In the genomic region with DNA sequence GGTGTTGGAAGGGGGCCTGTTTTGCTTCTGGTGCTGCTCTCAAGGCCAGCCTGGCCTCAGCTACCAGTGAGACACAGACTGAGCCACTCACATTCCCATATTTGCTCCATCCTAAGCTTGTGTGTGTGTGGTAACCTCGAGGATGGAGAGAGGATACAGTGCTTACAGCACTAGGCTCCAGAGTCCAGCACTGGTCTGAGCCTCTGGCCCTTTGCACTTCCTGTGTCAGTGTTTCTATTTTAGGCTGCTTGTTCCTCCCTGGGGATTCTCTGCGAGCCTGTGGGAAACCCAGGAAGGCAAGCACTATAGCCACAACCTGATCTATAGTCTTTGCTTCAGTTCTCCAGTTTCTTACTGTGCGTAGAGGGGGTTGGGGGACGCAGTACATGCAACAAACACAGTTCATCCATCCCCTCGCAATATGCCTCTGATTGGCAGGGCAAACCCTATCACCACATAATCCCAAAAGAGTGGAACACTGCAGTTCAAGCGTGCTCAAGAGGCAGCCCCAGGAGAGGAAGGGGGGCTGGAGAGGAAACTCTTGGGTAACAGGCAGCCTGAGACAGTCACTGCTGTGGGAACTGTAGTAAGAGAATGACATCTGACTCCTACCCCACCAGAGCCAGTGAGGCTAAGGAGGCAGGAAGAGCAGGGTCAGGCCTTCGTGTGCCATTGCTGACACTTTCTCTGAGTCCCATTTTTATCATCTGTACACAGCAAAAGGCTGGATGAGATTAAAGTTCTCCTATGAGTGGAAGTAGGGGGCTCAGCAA, we compare ENCODE assay signal across 8 mouse cellular contexts. TPM values are rescaled to one million over a fixed set of nuclear protein-coding genes. Genes with fewer than 3 reads are reported as not detected.
DNase-seq lines count a peak whose midpoint lies in the region; ATAC-seq and TF ChIP-seq lines count a peak whose summit lies in the region.

No protein-coding gene starts in this region.

- peaks cover 9% of the 10 kb centered on the region for H3K4me1 ChIP-seq in lung, embryonic 14.5 days (ENCODE audit: insufficient read depth)
- peaks cover 9% of the 10 kb centered on the region; the same call in 1 of the 2 replicates for H3K4me1 ChIP-seq in lung, adult 2 months (ENCODE audit: control insufficient read depth, insufficient read depth, low read length)
- peaks cover 37% of the 10 kb centered on the region for H3K4me1 ChIP-seq in heart, embryonic 13.5 days
- 0 out of 2 replicates have a peak, but pooled peaks cover 4% of the 10 kb centered on the region for H3K4me1 ChIP-seq in limb, embryonic 11.5 days (ENCODE audit: control insufficient read depth, insufficient read depth, low read length)
- peaks cover 12% of the 10 kb centered on the region; the same call in 1 of the 2 replicates for H3K4me1 ChIP-seq in stomach, embryonic 15.5 days
- H3K4me1 ChIP-seq in forebrain, embryonic 12.5 days: no peaks in the 10 kb centered on the region

- no peak overlapping the region for H3K4me3 ChIP-seq in lung, embryonic 14.5 days (ENCODE audit: low read depth, low read length)
- no peak overlapping the region for H3K4me3 ChIP-seq in lung, adult 2 months (replicated peaks; ENCODE audit: extremely low read depth, low read depth, low read length)
- no peak overlapping the region for H3K4me3 ChIP-seq in heart, embryonic 13.5 days
- H3K4me3 ChIP-seq in limb, embryonic 11.5 days (ENCODE audit: low read depth, low read length): no peak overlapping the region
- no peak overlapping the region for H3K4me3 ChIP-seq in stomach, embryonic 15.5 days (replicated peaks)
- H3K4me3 ChIP-seq in forebrain, embryonic 12.5 days (replicated peaks): no peak overlapping the region

- no peaks in the 10 kb centered on the region for H3K9me3 ChIP-seq in lung, embryonic 14.5 days (ENCODE audit: low read depth, low read length)
- no peaks in the 10 kb centered on the region for H3K9me3 ChIP-seq in heart, embryonic 13.5 days
- H3K9me3 ChIP-seq in limb, embryonic 11.5 days (ENCODE audit: control insufficient read depth, low read length): no peaks in the 10 kb centered on the region
- no peaks in the 10 kb centered on the region for H3K9me3 ChIP-seq in stomach, embryonic 15.5 days
- H3K9me3 ChIP-seq in forebrain, embryonic 12.5 days: no peaks in the 10 kb centered on the region

- no peak for TF ChIP-seq POLR2A in lung, adult 2 months (IDR thresholded peaks at IDR 0.05; ENCODE audit: borderline replicate concordance, extremely low read depth, low read depth, low read length)

- no peaks in the 10 kb centered on the region for H3K27me3 ChIP-seq in lung, embryonic 14.5 days (ENCODE audit: insufficient read depth, low read length)
- no peaks in the 10 kb centered on the region for H3K27me3 ChIP-seq in heart, embryonic 13.5 days (replicated peaks)
- no peaks in the 10 kb centered on the region for H3K27me3 ChIP-seq in limb, embryonic 11.5 days (ENCODE audit: control insufficient read depth, insufficient read depth, low read length)
- H3K27me3 ChIP-seq in stomach, embryonic 15.5 days (replicated peaks): no peaks in the 10 kb centered on the region
- no peaks in the 10 kb centered on the region for H3K27me3 ChIP-seq in forebrain, embryonic 12.5 days

- TF ChIP-seq CTCF in lung, embryonic 14.5 days (IDR thresholded peaks at IDR 0.05; ENCODE audit: low read depth): no peak
- no peak for TF ChIP-seq CTCF in lung, adult 2 months (IDR thresholded peaks at IDR 0.05; ENCODE audit: insufficient read depth, low read length)

- no peak overlapping the region for H3K4me2 ChIP-seq in lung, embryonic 14.5 days
- no peak overlapping the region for H3K4me2 ChIP-seq in heart, embryonic 13.5 days
- H3K4me2 ChIP-seq in limb, embryonic 11.5 days (ENCODE audit: low read depth, severe bottlenecking): no peak overlapping the region
- no peak overlapping the region for H3K4me2 ChIP-seq in stomach, embryonic 15.5 days
- H3K4me2 ChIP-seq in forebrain, embryonic 12.5 days: no peak overlapping the region

- peak; percentile 38 for DNase-seq in lung, embryonic 14.5 days
- no peak for DNase-seq in lung, adult 2 months
- DNase-seq in limb, embryonic 11.5 days (ENCODE audit: low spot score): no peak
- no peak for DNase-seq in right cerebral cortex, adult 2 months (ENCODE audit: low spot score in 2 of 2)
- no peak for DNase-seq in thymus, postnatal 25 days

- ATAC-seq in lung, embryonic 14.5 days (ENCODE audit: insufficient read depth): no peak
- no peak for ATAC-seq in heart, embryonic 13.5 days (ENCODE audit: extremely low read depth, insufficient number of reproducible peaks, low FRiP score, low TSS enrichment)
- ATAC-seq in limb, embryonic 11.5 days (ENCODE audit: insufficient number of reproducible peaks, low FRiP score, low TSS enrichment, low read depth): no peak
- ATAC-seq in stomach, embryonic 15.5 days (ENCODE audit: insufficient read depth, low FRiP score, low read depth): no peak; the same call in 1 of the 2 replicates
- no peak for ATAC-seq in forebrain, embryonic 12.5 days (ENCODE audit: low FRiP score)

- peak overlapping the region; percentile 80 for H3K27ac ChIP-seq in lung, embryonic 14.5 days (ENCODE audit: low read depth)
- peak overlapping the region; percentile 61 for H3K27ac ChIP-seq in heart, embryonic 13.5 days (replicated peaks)
- peak overlapping the region; percentile 26; the same call in 1 of the 2 replicates for H3K27ac ChIP-seq in limb, embryonic 11.5 days (replicated peaks; ENCODE audit: low read depth, low read length)
- H3K27ac ChIP-seq in stomach, embryonic 15.5 days: peak overlapping the region; percentile 27; the same call in 1 of the 2 replicates
- H3K27ac ChIP-seq in forebrain, embryonic 12.5 days: no peak overlapping the region

- no peaks in the 10 kb centered on the region for H3K36me3 ChIP-seq in lung, embryonic 14.5 days (ENCODE audit: insufficient read depth)
- no peaks in the 10 kb centered on the region for H3K36me3 ChIP-seq in heart, embryonic 13.5 days
- H3K36me3 ChIP-seq in limb, embryonic 11.5 days (ENCODE audit: control insufficient read depth, insufficient read depth, low read length): no peaks in the 10 kb centered on the region
- H3K36me3 ChIP-seq in stomach, embryonic 15.5 days: no peaks in the 10 kb centered on the region
- no peaks in the 10 kb centered on the region for H3K36me3 ChIP-seq in forebrain, embryonic 12.5 days (replicated peaks)

- 45% methylated on average over 7 of the region's 7 CpGs for WGBS in lung, embryonic 14.5 days
- WGBS in lung, adult 2 months: 31% methylated on average over 7 of the region's 7 CpGs
- 46% methylated on average over 7 of the region's 7 CpGs for WGBS in heart, embryonic 13.5 days
- 67% methylated on average over 7 of the region's 7 CpGs for WGBS in limb, embryonic 11.5 days
- WGBS in stomach, embryonic 15.5 days: 53% methylated on average over 7 of the region's 7 CpGs
- 77% methylated on average over 7 of the region's 7 CpGs for WGBS in forebrain, embryonic 12.5 days

- peak overlapping the region; percentile 34 for H3K9ac ChIP-seq in lung, embryonic 14.5 days
- peak overlapping the region; percentile 25; the same call in 1 of the 2 replicates for H3K9ac ChIP-seq in heart, embryonic 13.5 days
- H3K9ac ChIP-seq in limb, embryonic 11.5 days (ENCODE audit: low read length): no peak overlapping the region
- no peak overlapping the region for H3K9ac ChIP-seq in stomach, embryonic 15.5 days
- H3K9ac ChIP-seq in forebrain, embryonic 12.5 days: no peak overlapping the region

RNA-seq across cellular contexts. Expression of a gene that starts 3.2 kb away (rescaled TPM):
- 126 and 141 TPM in 2 replicates for polyA plus RNA-seq in lung, embryonic 14.5 days (2014; fragmentation: Nextera tagmentation; extraction: Ambion mirVana)
- 22.5 and 24.8 TPM in 2 replicates for polyA plus RNA-seq in lung, adult 2 months (2012; rRNA removed)
- 68.7 and 72.2 TPM in 2 replicates for polyA plus RNA-seq in heart, embryonic 13.5 days (2015; fragmentation: Nextera tagmentation; extraction: Ambion mirVana)
- polyA plus RNA-seq in limb, embryonic 11.5 days (2014; fragmentation: Nextera tagmentation; extraction: Ambion mirVana): 223 and 240 TPM in 2 replicates
- 76.2 and 87.8 TPM in 2 replicates for polyA plus RNA-seq in stomach, embryonic 15.5 days (2015; fragmentation: Nextera tagmentation; extraction: Ambion mirVana)
- polyA plus RNA-seq in forebrain, embryonic 12.5 days (2016; fragmentation: Nextera tagmentation; extraction: Ambion mirVana): 140 and 155 TPM in 2 replicates

RNA-seq across cellular contexts. Expression of a gene that starts 10.7 kb away (rescaled TPM):
- polyA plus RNA-seq in lung, embryonic 14.5 days (2014; fragmentation: Nextera tagmentation; extraction: Ambion mirVana): 63.6 and 71.3 TPM in 2 replicates
- 21.5 and 21.6 TPM in 2 replicates for polyA plus RNA-seq in lung, adult 2 months (2012; rRNA removed)
- polyA plus RNA-seq in heart, embryonic 13.5 days (2015; fragmentation: Nextera tagmentation; extraction: Ambion mirVana): 29.3 and 30.3 TPM in 2 replicates
- 77.6 and 83.3 TPM in 2 replicates for polyA plus RNA-seq in limb, embryonic 11.5 days (2014; fragmentation: Nextera tagmentation; extraction: Ambion mirVana)
- 49.2 and 52.0 TPM in 2 replicates for polyA plus RNA-seq in stomach, embryonic 15.5 days (2015; fragmentation: Nextera tagmentation; extraction: Ambion mirVana)
- polyA plus RNA-seq in forebrain, embryonic 12.5 days (2016; fragmentation: Nextera tagmentation; extraction: Ambion mirVana): 65.3 and 68.3 TPM in 2 replicates

Comparison
In these comparisons a context has a peak if more than half of its experiments do, and no peak if none do; other contexts are left out.
1. H3K9ac ChIP-seq: peak in lung, embryonic 14.5 days (single experiment) and heart, embryonic 13.5 days (single experiment); none in limb, embryonic 11.5 days (single experiment), stomach, embryonic 15.5 days (single experiment) and forebrain, embryonic 12.5 days (single experiment).